ENCODE assay signal across 22 mouse cellular contexts in genomic region chr10:107923860-107924259, GRCm38 (mm10). TPM values are rescaled to one million over a fixed set of nuclear protein-coding genes. Genes with fewer than 3 reads are reported as not detected.
"Had no signal": no experiment of that assay in that cellular context is flagged by ENCODE, and none has a peak within 500 bp of the region (broad histone marks: within the 10 kb centered on the region; RNA-seq: fewer than 3 reads in every experiment).

No protein-coding gene starts in this region.

- H3K4me3 ChIP-seq: heart, embryonic 10.5 days; heart, embryonic 12.5 days; intestine, embryonic 15.5 days; layer of hippocampus, adult 2 months; left cerebral cortex, adult 2 months; limb, embryonic 10.5 days; limb, embryonic 12.5 days had no signal

- H3K4me2 ChIP-seq: heart, embryonic 12.5 days; hindbrain, embryonic 14.5 days; intestine, embryonic 15.5 days; limb, embryonic 12.5 days; liver, embryonic 11.5 days had no signal

- H3K27me3 ChIP-seq: heart, embryonic 12.5 days; intestine, embryonic 15.5 days; limb, embryonic 12.5 days had no signal

- H3K9ac ChIP-seq: heart, embryonic 12.5 days; hindbrain, embryonic 14.5 days; intestine, embryonic 15.5 days; limb, embryonic 12.5 days had no signal

- H3K27ac ChIP-seq: heart, embryonic 10.5 days; hindbrain, embryonic 14.5 days; intestine, embryonic 15.5 days; layer of hippocampus, adult 2 months; left cerebral cortex, adult 2 months; limb, embryonic 10.5 days; limb, embryonic 12.5 days had no signal

- H3K4me1 ChIP-seq: intestine, embryonic 15.5 days; limb, embryonic 10.5 days; limb, embryonic 12.5 days had no signal

- H3K9me3 ChIP-seq: heart, embryonic 10.5 days; heart, embryonic 12.5 days; intestine, embryonic 15.5 days; limb, embryonic 10.5 days; limb, embryonic 12.5 days had no signal

- ATAC-seq: hindbrain, embryonic 16.5 days; inflammation-experienced regulatory T-cells, adult 6 months; intestine, embryonic 15.5 days; intestine, postnatal 0 days had no signal

- DNase-seq: gastrocnemius, postnatal 14 days; heart, adult 18-20 months; heart, postnatal 10 days; kidney, adult 18-20 months; kidney, adult 8-10 months; kidney, postnatal 10 days; kidney, postnatal 25 days; kidney, postnatal 4 days; liver had no signal

- H3K36me3 ChIP-seq: heart, embryonic 10.5 days; heart, embryonic 12.5 days; intestine, embryonic 15.5 days; limb, embryonic 10.5 days; limb, embryonic 12.5 days had no signal

RNA-seq across cellular contexts. Expression of gene Otogl, which starts 11.9 kb away (rescaled TPM):
- total RNA-seq: hematopoietic stem cell, adult 5-6 weeks had no signal
- polyA plus RNA-seq: inflammation-experienced regulatory T-cells, adult 6 months; intestine, postnatal 0 days; limb, embryonic 10.5 days had no signal
